Mouse (Mus musculus) brain, embryonic 14.5 days (tissue): ENCODE measurements around the gene Spdl1.

Experiments
- CTCF ChIP-seq: fragments of 200-500 bp; IDR thresholded peaks from 2 replicates; pipeline ENCODE4 v1.5.1; 2012; ENCODE audit warnings: inconsistent platforms, mild to moderate bottlenecking, moderate library complexity, borderline replicate concordance; ENCODE audit not compliant: insufficient read depth, insufficient read length; ENCODE audit errors: extremely low read depth
- POLR2A ChIP-seq: fragments of 200-500 bp; IDR thresholded peaks from 2 replicates; pipeline ENCODE4 v1.6.1; 2012; ENCODE audit warnings: mild to moderate bottlenecking, inconsistent platforms, borderline replicate concordance; ENCODE audit not compliant: poor library complexity, insufficient read depth, insufficient read length, severe bottlenecking; ENCODE audit errors: extremely low read depth

DNA sequence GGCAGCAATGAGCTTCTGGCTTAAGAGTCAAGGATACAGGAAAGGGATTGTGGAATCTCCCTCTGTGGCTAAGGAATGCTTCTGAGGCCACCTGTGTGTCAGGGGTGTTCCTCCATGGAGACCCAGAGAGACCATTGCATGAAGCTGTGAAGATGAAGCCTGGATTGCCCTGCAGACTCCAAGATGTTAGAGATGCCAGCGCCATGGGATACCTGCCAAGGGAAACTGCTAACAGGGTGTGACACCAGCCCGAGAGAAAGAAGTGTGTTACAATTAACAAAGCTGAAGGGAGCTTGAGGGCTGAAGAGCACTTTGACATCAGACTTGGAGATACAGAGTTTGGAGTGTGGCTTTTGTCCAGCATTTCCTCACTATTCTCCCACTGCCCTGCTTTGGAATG lies 40.4 kb upstream of the Spdl1 start:
- TF ChIP-seq CTCF, result no peak
- no peak for TF ChIP-seq POLR2A
